Mouse (Mus musculus) forebrain, postnatal 0 days (tissue): ENCODE data around the gene Polr2i. TPM values are rescaled to one million over a fixed set of nuclear protein-coding genes. Genes with fewer than 3 reads are reported as not detected.

Experiments used
- ATAC-seq: fragments of 200-750 bp; cut with Nextera tagmentation; 2 replicates; pipeline ENCODE4 v1.8.0; 2017; ENCODE audit warnings: mild to moderate bottlenecking, moderate library complexity
- DNase-seq: peaks from one replicate; pipeline ENCODE4 v3.0.0-alpha.2; 2015
- H3K27ac ChIP-seq: fragments of 300-500 bp; sonication (generic); 2 replicates; pipeline ENCODE4 v1.5.1; 2014; ENCODE audit warnings: low read depth, mild to moderate bottlenecking, antibody characterized with exemption, low read length, moderate library complexity, mixed read lengths
- H3K27me3 ChIP-seq: fragments of 300-500 bp; sonication (generic); 2 replicates; pipeline ENCODE4 v1.6.1; 2014; ENCODE audit warnings: mild to moderate bottlenecking, low read length, mixed read lengths; ENCODE audit not compliant: insufficient read depth
- H3K36me3 ChIP-seq: fragments of 300-500 bp; sonication (generic); 2 replicates; pipeline ENCODE4 v1.6.1; 2014; ENCODE audit warnings: mild to moderate bottlenecking, moderate library complexity; ENCODE audit not compliant: insufficient read depth
- H3K4me1 ChIP-seq: fragments of 300-500 bp; sonication (generic); 2 replicates; pipeline ENCODE4 v1.6.1; 2014; ENCODE audit warnings: antibody characterized with exemption; ENCODE audit not compliant: insufficient read depth
- H3K4me2 ChIP-seq: fragments of 300-500 bp; sonication (generic); 2 replicates; pipeline ENCODE4 v1.6.1; 2014; ENCODE audit warnings: low read depth, mild to moderate bottlenecking, moderate library complexity
- H3K4me3 ChIP-seq: fragments of 300-500 bp; sonication (generic); 2 replicates; pipeline ENCODE4 v1.5.1; 2014; ENCODE audit warnings: low read depth, low read length, mixed read lengths
- H3K9ac ChIP-seq: fragments of 300-500 bp; sonication (generic); 2 replicates; pipeline ENCODE4 v1.6.1; 2014; ENCODE audit warnings: mild to moderate bottlenecking
- H3K9me3 ChIP-seq: fragments of 300-500 bp; sonication (generic); 2 replicates; pipeline ENCODE4 v1.6.1; 2016; ENCODE audit warnings: low read length
- CTCF ChIP-seq: sonication (generic); IDR thresholded peaks from 2 replicates; pipeline ENCODE4 v1.5.1; 2016; ENCODE audit warnings: antibody characterized with exemption, control low read depth, low read depth
- WGBS: fragments of 180-500 bp; shearing (Covaris S2); extraction: QIAGEN DNeasy Blood & Tissue Kit; methylation state at CpG from one replicate; pipeline ENCODE4 v1.1.7; 2014; 5-methylcytosine and 5-hydroxymethylcytosine counted together
- polyA plus RNA-seq: library from polyadenylated mRNA; unstranded; fragments of >200 nt; fragmentation: Nextera tagmentation; extraction: Ambion mirVana; gene quantifications from 2 replicates; pipeline ENCODE4 v1.2.1, GENCODE M21; 2015
- total RNA-seq: library from RNA; depleted of rRNA; stranded (reverse); fragments of >200 nt; gene quantifications from 2 replicates; pipeline ENCODE4 v1.2.3, GENCODE M21; 2014

The Polr2i gene
- total and polyA plus RNA-seq, 2 experiments from 2014 or later: 71.0 to 186 TPM

GRCm38 (mm10) chr7:30192088-30192487 is 39.7 kb upstream of the Polr2i start:
- Histone ChIP-seq H3K9me3 (no peaks in the 10 kb centered on the region), H3K9ac (no peak overlapping the region), H3K4me2 (no peak overlapping the region), H3K36me3 (peaks cover 44% of the 10 kb centered on the region), H3K27me3 (no peaks in the 10 kb centered on the region), H3K4me3 (no peak overlapping the region), H3K27ac (no peak overlapping the region), H3K4me1 (peaks cover 10% of the 10 kb centered on the region)
- no peak for TF ChIP-seq CTCF
- ATAC-seq (no peak), DNase-seq (no peak)
- 93% methylated on average over 12 of the region's 12 CpGs for WGBS

- H3K27me3 ChIP-seq: no peaks in the 10 kb centered on the region
- peaks cover 10% of the 10 kb centered on the region for H3K4me1 ChIP-seq
- peaks cover 34% of the 10 kb centered on the region for H3K36me3 ChIP-seq
- DNase-seq (no peak), ATAC-seq (no peak)
- no peak overlapping the region for H3K27ac ChIP-seq
- peak overlapping the region; percentile 52 for H3K4me2 ChIP-seq
- WGBS: 22% methylated on average over 9 of the region's 9 CpGs
- no peaks in the 10 kb centered on the region for H3K9me3 ChIP-seq
- no peak for TF ChIP-seq CTCF
- H3K4me3 ChIP-seq: peak overlapping the region; percentile 84
- H3K9ac ChIP-seq: peak overlapping the region; percentile 89
Measured at GRCm38 (mm10) chr7:30193013-30193412, 38.7 kb upstream of the Polr2i start.

GRCm38 (mm10) chr7:30193581-30194100 is 38.1 kb upstream of the Polr2i start:
- Histone ChIP-seq H3K27me3 (no peaks in the 10 kb centered on the region), H3K4me2 (peak overlapping the region; percentile 52), H3K4me1 (peaks cover 10% of the 10 kb centered on the region), H3K36me3 (peaks cover 28% of the 10 kb centered on the region), H3K9ac (peak overlapping the region; percentile 89), H3K9me3 (no peaks in the 10 kb centered on the region), H3K4me3 (peak overlapping the region; percentile 84), H3K27ac (peak overlapping the region; percentile 86)
- ATAC-seq (peak; percentile 67), DNase-seq (peak; percentile 77)
- WGBS: under 1% methylated on average over 25 of the region's 26 CpGs
- TF ChIP-seq CTCF: no peak

GRCm38 (mm10) chr7:30194101-30194831 is 37.5 kb upstream of the Polr2i start:
- peak; percentile 75 for DNase-seq
- Histone ChIP-seq H3K27ac (peak overlapping the region; percentile 86), H3K4me2 (peak overlapping the region; percentile 52), H3K4me3 (peak overlapping the region; percentile 84), H3K9ac (peak overlapping the region; percentile 89), H3K36me3 (peaks cover 23% of the 10 kb centered on the region), H3K4me1 (peaks cover 10% of the 10 kb centered on the region), H3K9me3 (no peaks in the 10 kb centered on the region), H3K27me3 (no peaks in the 10 kb centered on the region)
- peak; percentile 17 for ATAC-seq
- TF ChIP-seq CTCF: no peak
- under 1% methylated on average over 26 of the region's 26 CpGs for WGBS

GRCm38 (mm10) chr7:30194884-30195283 is 36.9 kb upstream of the Polr2i start:
- peak overlapping the region; percentile 89 for H3K9ac ChIP-seq

GRCm38 (mm10) chr7:30195461-30195860 is 36.3 kb upstream of the Polr2i start:
- no peak for TF ChIP-seq CTCF
- Histone ChIP-seq H3K4me2 (peak overlapping the region; percentile 52), H3K27me3 (no peaks in the 10 kb centered on the region), H3K4me1 (peaks cover 10% of the 10 kb centered on the region), H3K36me3 (peaks cover 19% of the 10 kb centered on the region), H3K4me3 (peak overlapping the region; percentile 84), H3K9me3 (no peaks in the 10 kb centered on the region), H3K9ac (peak overlapping the region; percentile 89), H3K27ac (peak overlapping the region; percentile 86)
- DNase-seq (no peak), ATAC-seq (no peak)
- WGBS: 76% methylated on average over 6 of the region's 6 CpGs

More at GRCm38 (mm10) chr7:30194884-30195283, 36.9 kb upstream of the Polr2i start:
- Histone ChIP-seq H3K27ac (peak overlapping the region; percentile 86), H3K27me3 (no peaks in the 10 kb centered on the region), H3K9me3 (no peaks in the 10 kb centered on the region), H3K4me1 (peaks cover 10% of the 10 kb centered on the region), H3K4me3 (peak overlapping the region; percentile 84), H3K36me3 (peaks cover 22% of the 10 kb centered on the region), H3K4me2 (peak overlapping the region; percentile 52)
- ATAC-seq (peak; percentile 94), DNase-seq (peak; percentile 96)
- no peak for TF ChIP-seq CTCF
- WGBS: 5% methylated on average over 28 of the region's 28 CpGs

- Histone ChIP-seq H3K4me3 (no peak overlapping the region), H3K36me3 (peaks cover 13% of the 10 kb centered on the region), H3K27me3 (no peaks in the 10 kb centered on the region), H3K4me1 (peaks cover 10% of the 10 kb centered on the region), H3K27ac (no peak overlapping the region), H3K9ac (no peak overlapping the region), H3K9me3 (no peaks in the 10 kb centered on the region), H3K4me2 (no peak overlapping the region)
- TF ChIP-seq CTCF: no peak
- no peak for ATAC-seq
- WGBS: 78% methylated on average over 6 of the region's 6 CpGs
- no peak for DNase-seq
Measured at GRCm38 (mm10) chr7:30196171-30196570, 35.6 kb upstream of the Polr2i start.
